Mouse (Mus musculus): ENCODE results near the gene Selenof.

DNA sequence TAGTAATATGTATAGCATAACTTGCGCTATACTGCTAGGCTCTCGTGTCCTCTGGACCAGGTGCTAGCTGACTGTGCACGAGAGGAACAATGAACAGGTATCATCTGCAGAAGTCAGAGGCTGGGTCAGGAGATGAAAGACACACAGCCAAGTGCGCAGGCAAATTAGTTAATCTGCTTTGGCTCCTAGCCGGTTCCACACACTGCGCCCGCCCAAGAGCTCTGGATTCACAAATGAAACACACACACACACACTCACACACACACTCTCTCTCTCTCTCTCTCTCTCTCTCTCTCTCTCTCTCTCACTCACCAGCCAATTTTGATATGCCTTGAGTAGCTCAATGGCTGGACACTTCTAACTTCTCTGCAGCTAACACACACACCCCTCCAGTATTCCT is 42.2 kb upstream of the Selenof start:
- TF ChIP-seq TAL1 (IDR thresholded peaks at IDR 0.05; ENCODE audit: low read length) (no peak), GATA1 (IDR thresholded peaks at IDR 0.05; ENCODE audit: low read length) (no peak)

Measured in erythroblast, embryonic 14.5 days (primary cell).